Mouse (Mus musculus) splenic B cell, adult 2 months (primary cell): ENCODE results near the gene Arhgef10l.

Experiments
- DNase-seq: peaks from one replicate; pipeline ENCODE4 v3.0.0-alpha.2; 2011; ENCODE audit warnings: low read depth, low spot score
- H3K27me3 ChIP-seq: 2 replicates; pipeline ENCODE4 v1.6.1; 2012; ENCODE audit warnings: mild to moderate bottlenecking, low read length, moderate library complexity, mixed read lengths; ENCODE audit not compliant: control insufficient read depth, poor library complexity, insufficient read depth, severe bottlenecking
- H3K36me3 ChIP-seq: 2 replicates; pipeline ENCODE4 v1.6.1; 2012; ENCODE audit warnings: mild to moderate bottlenecking, low read length, moderate library complexity, mixed read lengths; ENCODE audit not compliant: control insufficient read depth, poor library complexity, insufficient read depth, severe bottlenecking

Gene Arhgef10l

GRCm38 (mm10) chr4:140509856-140510255, 156.0 kb downstream of the Arhgef10l start:
- Histone ChIP-seq H3K27me3 (no peaks in the 10 kb centered on the region), H3K36me3 (no peaks in the 10 kb centered on the region)
- no peak for DNase-seq

GRCm38 (mm10) chr4:140507172-140507714, 158.6 kb downstream of the Arhgef10l start:
- no peak for DNase-seq
- Histone ChIP-seq H3K27me3 (no peaks in the 10 kb centered on the region), H3K36me3 (no peaks in the 10 kb centered on the region)

GRCm38 (mm10) chr4:140505608-140506002, 160.2 kb downstream of the Arhgef10l start:
- DNase-seq: no peak
- no peaks in the 10 kb centered on the region for H3K36me3 ChIP-seq
- no peaks in the 10 kb centered on the region for H3K27me3 ChIP-seq

- no peak for DNase-seq
- no peaks in the 10 kb centered on the region for H3K36me3 ChIP-seq
- no peaks in the 10 kb centered on the region for H3K27me3 ChIP-seq
Observed at GRCm38 (mm10) chr4:140504921-140505607, 160.7 kb downstream of the Arhgef10l start.

GRCm38 (mm10) chr4:140504067-140504913, 161.5 kb downstream of the Arhgef10l start:
- H3K36me3 ChIP-seq: no peaks in the 10 kb centered on the region
- no peak for DNase-seq

GRCm38 (mm10) chr4:140500766-140501165, 165.0 kb downstream of the Arhgef10l start:
- no peak for DNase-seq
- Histone ChIP-seq H3K36me3 (no peaks in the 10 kb centered on the region), H3K27me3 (no peaks in the 10 kb centered on the region)

More at GRCm38 (mm10) chr4:140504067-140504913, 161.5 kb downstream of the Arhgef10l start:
- no peaks in the 10 kb centered on the region for H3K27me3 ChIP-seq

- no peak for DNase-seq
- H3K36me3 ChIP-seq: no peaks in the 10 kb centered on the region
- no peaks in the 10 kb centered on the region for H3K27me3 ChIP-seq
Observed at GRCm38 (mm10) chr4:140499571-140499970, 166.2 kb downstream of the Arhgef10l start.

- no peaks in the 10 kb centered on the region for H3K36me3 ChIP-seq
- no peak for DNase-seq
- H3K27me3 ChIP-seq: no peaks in the 10 kb centered on the region
Observed at GRCm38 (mm10) chr4:140497169-140497568, 168.6 kb downstream of the Arhgef10l start.

- DNase-seq: no peak
- Histone ChIP-seq H3K27me3 (no peaks in the 10 kb centered on the region), H3K36me3 (no peaks in the 10 kb centered on the region)
Observed at GRCm38 (mm10) chr4:140491555-140491954, 174.3 kb downstream of the Arhgef10l start.

GRCm38 (mm10) chr4:140485442-140485841, 180.4 kb downstream of the Arhgef10l start:
- Histone ChIP-seq H3K36me3 (no peaks in the 10 kb centered on the region), H3K27me3 (no peaks in the 10 kb centered on the region)
- DNase-seq: no peak

- DNase-seq: no peak
- Histone ChIP-seq H3K27me3 (no peaks in the 10 kb centered on the region), H3K36me3 (no peaks in the 10 kb centered on the region)
Observed at GRCm38 (mm10) chr4:140483134-140483533, 182.7 kb downstream of the Arhgef10l start.

GRCm38 (mm10) chr4:140480369-140481067, 185.3 kb downstream of the Arhgef10l start:
- H3K27me3 ChIP-seq: no peaks in the 10 kb centered on the region
- H3K36me3 ChIP-seq: no peaks in the 10 kb centered on the region
- no peak for DNase-seq

- DNase-seq: no peak
- Histone ChIP-seq H3K27me3 (no peaks in the 10 kb centered on the region), H3K36me3 (no peaks in the 10 kb centered on the region)
Observed at GRCm38 (mm10) chr4:140475194-140475593, 190.6 kb downstream of the Arhgef10l start.

GRCm38 (mm10) chr4:140469760-140470452, 195.9 kb downstream of the Arhgef10l start:
- DNase-seq: no peak

More at GRCm38 (mm10) chr4:140469760-140470452, 195.9 kb downstream of the Arhgef10l start:
- Histone ChIP-seq H3K36me3 (no peaks in the 10 kb centered on the region), H3K27me3 (no peaks in the 10 kb centered on the region)
